Mouse (Mus musculus) heart, postnatal 14 days (tissue): ENCODE measurements around the gene Fn3k. TPM values are rescaled to one million over a fixed set of nuclear protein-coding genes. Genes with fewer than 3 reads are reported as not detected.

Experiments used
- DNase-seq, 2 experiments: peaks; one replicate each; pipeline ENCODE4 v3.0.0; 2021 to 2022
- intact Hi-C: fragments of 180-260 bp; cut with DNase I; formaldehyde crosslinking; loops from one replicate; pipeline ENCODE4 v1.15.1; 2025
- microRNA-seq, 2 experiments: library from miRNA; unstranded; fragments of <30 nt; microRNA quantifications; one replicate each; pipeline ENCODE4 v1.2.0; 2021 to 2022
- total RNA-seq, 2 experiments: library from RNA; stranded (reverse); gene quantifications; 2 replicates each; pipeline ENCODE4 v1.2.3; 2021

Fn3k gene
- total RNA-seq, 2 experiments from 2014 or later, result 22.2 to 23.0 TPM

DNA sequence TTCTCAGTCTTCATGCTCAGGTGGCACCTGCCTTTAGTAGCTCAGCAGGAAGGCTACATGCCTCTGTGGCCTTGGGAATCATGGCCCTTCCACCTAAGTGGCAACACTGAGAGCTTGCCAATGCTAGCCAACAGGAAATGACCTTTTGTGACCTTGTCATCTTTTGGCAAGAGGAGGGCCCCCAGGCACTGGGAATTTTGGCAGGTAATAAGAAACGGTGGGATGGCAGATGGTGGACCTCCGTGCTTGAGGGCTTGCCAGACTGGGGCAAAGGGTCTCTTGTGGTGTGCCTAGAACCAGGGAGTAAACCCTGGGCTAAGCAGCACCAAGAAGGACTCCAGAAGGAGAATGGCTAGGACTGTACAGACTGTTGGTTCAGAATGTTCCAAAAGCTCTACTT lies 7.4 kb downstream of the Fn3k start:
- intact Hi-C loops, result no loop called here
- no peak for DNase-seq

DNA sequence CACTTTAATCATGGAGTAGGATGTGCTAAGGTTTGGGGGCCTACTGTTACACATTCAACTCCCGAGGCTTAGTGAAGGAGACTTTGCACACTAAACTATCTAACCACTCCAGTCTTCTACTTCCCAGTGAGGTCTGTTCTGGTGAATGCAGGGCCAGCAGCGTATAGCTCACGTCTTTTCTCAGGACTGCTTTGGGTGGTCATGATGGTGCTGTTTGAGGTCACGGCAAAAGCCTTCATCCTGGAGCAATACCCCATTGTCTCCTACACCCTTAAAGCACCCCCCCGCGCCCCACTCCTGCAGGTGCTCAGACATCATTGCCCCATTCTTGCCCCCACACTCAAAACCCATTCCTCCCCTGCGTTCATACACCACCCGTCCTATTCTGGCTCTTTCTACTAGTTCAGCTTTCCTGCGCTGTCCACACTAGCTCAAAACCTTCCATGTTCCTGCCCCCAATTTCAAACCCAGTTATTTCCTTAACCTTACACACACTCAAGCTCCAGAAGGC lies 16.6 kb downstream of the Fn3k start:
- intact Hi-C loops, result no loop called here
- DNase-seq, result no peak

DNA sequence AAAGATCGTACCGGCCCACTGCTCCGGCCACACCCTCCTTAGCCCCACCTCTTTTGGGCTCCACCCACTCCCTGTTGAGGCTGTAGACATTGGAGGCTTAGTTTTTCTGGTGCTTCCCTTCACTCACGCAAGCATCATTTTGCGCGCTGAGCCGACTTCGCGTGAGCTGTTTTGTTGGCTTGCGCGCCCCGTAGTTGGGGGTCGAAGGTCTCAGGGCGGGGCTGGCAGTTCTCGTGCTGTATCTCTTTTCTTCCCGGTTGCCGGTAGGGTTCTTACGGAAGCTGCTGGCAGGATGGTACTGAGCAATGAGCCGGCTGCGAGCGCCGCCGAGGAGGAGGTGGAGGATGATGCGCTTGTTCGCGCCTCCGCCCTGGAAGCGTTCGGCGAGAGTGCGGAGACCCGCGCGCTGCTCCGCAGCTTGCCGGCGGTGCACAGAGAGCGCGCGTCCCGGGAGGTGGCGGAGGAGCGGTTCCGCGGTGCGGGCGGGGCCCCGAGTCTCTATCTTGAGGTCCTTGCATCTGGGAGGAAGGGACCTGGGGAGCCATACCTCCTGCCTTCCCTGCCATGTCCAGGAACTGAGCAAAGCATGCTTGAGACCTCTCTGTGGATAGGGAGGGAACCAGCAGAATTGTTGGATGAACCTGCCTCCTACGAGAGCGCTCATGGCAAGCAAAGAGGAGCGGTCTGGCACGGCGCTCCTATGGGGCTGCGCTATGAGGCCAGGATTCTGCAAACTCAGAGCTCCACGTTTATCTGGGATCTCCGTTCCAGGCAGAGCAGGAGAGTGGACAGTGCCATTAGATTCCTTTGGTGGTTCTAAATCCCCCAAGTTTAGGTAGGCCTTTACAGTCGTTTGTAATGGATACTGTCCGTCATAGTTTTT lies 17.3 kb downstream of the Fn3k start, which contains the start of gene Tbcd:
TSS of gene Tbcd (plus strand) at position 197 of the 883 bp plus-strand sequence.
- peak; percentile 91 to 96 for DNase-seq

DNA sequence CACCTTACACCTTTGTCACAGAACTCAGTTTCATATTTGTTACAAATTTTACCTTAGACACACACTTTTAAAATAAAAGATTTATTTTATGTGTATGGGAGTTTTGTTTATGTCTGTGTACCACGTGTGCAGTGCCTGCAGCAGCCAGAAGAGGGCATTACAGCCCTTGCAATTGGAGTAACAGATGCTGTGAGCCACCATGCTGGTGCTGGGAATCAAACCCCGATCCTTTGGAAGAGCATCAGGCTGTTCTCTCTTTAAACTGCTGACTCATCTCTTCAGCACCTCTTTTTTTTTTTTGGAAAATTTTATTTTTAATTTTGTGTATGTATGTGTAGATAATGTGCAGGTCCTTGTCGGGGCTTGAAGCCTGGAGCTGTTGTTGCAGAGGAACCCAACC lies 23.2 kb downstream of the Fn3k start:
- no peak for DNase-seq
- intact Hi-C loops, result no loop called here

More for the DNA sequence above, 17.3 kb downstream of the Fn3k start, which contains the start of gene Tbcd:
- intact Hi-C loops, result no loop called here

DNA sequence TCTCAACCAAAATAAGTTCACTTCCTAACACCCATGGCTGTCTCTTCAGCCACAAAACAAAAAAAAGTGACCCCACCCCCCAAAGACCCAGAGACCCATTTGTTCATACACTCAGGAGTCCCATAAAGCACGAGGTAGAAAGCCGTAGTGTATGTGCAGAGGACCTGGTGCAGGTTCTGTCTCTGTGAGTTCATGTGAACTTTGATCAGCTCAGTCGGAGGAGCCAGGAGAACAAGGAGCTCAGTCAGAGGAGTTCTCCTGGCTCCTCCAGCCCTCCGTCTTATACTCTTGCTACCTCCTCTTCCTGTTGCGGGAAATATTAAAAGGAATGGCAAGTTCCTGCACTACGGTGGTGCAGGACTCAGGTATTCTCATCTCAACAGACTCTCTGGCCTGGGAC lies 32.7 kb downstream of the Fn3k start:
- DNase-seq, result no peak
- intact Hi-C loops, result no loop called here

DNA sequence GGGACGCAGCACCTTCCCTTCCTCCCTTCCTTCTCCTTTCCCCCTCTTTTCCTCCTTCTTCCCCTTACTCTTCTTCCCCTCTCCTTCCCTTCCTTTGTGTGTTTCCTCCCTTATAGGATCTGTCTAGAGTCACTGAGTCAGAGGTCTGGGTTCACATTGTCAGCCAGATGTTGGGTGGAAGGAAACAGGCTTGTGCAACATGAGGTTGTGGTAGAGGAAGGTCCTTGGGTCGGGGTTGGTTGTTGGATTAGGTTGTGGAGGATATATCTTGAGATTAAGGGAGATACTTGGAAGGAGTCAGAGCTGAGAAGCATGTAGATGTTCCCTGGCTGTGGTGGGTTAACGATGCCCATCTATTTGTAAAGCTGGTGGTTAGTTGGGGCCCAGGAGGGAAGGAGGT lies 40.1 kb downstream of the Fn3k start:
- DNase-seq, result no peak
- intact Hi-C loops, result loop anchor here (1.0 kb wide), 1 partner anchor 333 kb away; no protein-coding TSS in a partner anchor

DNA sequence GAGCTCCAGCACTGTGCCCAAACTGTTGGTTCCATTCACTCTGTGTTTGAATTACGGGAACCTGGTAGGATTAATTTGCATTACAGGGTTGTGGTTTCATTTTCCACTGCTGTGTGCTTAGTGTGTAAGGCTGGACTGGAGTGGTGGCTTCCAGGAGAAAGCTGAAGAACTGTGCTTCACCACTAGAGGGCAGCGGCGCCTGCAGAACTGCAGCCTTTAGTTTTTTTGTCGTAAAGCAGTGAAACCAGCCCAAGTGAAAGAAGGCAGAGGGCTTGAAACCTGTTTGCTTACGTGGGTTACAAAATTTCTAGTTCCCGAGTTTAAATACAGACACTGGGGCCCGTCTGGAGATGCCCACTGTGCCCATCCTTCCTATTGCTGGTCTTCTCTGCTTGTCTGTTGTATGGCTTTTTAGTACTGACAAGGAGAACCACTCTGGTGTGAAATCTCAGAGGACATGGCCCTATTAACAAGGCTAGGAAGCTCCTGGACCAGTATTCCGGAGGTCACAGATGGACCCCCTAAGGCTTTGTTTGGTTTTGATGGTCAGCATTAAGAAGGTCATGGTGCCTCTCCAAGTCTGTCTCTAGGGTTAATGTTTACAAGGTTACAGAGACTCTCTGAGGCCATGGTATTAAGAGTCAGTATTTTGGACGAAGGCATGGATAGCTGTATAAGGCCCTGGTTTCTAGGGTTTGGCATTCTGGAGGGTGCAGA lies 41.1 kb downstream of the Fn3k start:
- intact Hi-C loops, result loop anchor here (1.0 kb wide), 1 partner anchor 332 kb away; no protein-coding TSS in a partner anchor

DNA sequence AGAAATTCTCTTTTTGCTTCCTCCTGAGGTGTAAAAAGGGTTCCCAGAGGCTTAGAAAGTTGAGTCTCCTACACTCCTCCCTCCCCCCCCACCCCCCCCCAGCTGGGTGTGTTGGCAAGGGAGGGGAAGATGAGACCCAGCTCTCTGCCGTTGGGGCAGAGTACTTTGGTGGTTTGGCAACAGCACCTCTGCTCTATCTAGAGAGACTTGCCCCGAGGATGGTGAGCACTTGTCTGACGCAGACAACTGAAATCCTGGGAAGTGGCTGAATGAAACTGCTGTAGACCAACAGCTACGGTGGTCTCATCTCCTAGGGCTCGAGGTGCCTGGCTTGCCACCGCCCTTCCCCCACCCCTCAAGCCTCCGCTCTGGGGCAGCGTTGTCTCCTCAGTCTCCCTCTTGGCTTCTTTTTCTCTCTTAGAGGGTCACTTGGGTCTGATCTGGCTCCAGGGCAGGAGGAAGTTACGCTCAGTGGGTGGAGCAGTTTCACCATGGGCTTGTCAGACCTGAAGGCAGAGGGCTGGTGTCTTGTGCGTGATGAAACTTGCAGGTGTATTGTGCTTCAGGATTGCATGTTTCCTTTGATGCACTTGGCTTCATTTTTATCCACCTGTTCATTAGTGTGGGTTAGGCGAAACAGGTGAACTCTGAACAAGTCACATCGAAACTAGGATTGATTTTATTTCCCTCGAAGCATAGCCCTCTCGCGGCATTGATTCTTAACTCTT lies 44.9 kb downstream of the Fn3k start:
- DNase-seq, result no peak
- intact Hi-C loops, result no loop called here

More for the DNA sequence above, 41.1 kb downstream of the Fn3k start:
- peak; percentile 78 to 83 for DNase-seq

DNA sequence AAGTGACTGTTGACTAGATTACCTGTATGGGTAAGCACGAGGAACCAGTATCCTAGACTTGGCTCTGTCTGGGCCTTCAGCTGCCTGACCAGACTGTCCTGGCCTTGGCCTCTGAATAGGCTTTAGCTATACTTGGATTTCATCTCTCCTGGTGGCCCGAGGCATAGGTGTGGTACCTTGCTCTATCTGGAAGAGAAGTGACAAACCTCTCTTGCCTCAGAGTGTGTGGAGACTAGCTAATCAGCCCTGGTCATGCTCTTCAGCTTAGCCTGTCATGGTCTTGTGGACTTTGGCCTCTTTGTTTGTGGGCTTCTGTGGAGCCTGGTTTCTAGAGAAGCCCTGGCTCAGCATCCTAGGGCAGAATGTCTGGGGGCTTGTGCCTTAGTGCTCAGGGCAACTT lies 46.4 kb downstream of the Fn3k start:
- no peak for DNase-seq
- intact Hi-C loops, result no loop called here

DNA sequence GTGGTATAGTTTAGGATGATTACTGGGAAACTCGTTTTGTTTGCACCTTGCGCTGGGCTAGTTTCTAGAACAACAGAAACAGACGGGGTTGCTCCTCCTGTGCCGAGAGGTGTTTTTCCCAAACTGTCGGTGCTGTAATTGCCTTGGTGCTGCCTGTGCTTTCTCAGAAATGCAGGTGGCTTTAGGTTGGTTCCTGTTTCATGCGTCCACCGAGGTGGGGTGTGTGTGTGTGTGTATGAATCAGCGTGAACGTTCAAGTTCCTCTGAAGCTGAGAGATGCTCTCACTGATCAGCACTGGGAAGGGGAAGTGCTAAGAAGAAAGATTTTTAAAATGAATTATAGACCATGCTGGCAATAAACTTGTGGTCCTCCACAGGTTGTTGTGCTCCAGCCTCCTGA lies 51.2 kb downstream of the Fn3k start:
- no peak for DNase-seq
- intact Hi-C loops, result no loop called here

DNA sequence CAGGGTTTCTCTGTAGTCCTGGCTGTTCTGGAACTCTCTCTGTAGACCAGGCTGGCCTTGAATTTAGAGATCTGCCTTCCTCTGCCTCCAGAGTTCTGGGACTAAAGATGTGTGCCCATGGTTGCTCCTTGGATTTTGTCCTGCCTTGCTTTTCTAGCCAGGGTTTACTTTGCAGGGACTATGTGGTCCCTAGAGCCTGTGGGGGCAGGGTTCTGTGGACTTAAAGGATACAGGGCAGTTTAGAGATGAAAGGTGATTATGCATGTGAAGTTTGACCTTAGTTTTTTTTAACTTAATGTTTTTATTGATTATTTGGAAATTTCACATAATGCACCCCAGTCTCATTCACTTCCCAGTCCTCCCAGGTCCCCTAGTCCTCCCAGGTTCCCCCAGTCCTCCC lies 55.9 kb downstream of the Fn3k start:
- no peak for DNase-seq
- intact Hi-C loops, result no loop called here

Small RNA genes lying within 50 kb of the gene (microRNA-seq; reads per million reads assigned to microRNA genes)
- gene Mir7236, result 0.54 to 1.1 reads per million in 2 experiments

Other genes with a start within 250 kb of the Fn3k start
- 1 to 10 TPM; 9.4 to 9.5 TPM for gene Hexdc, start 230.5 kb upstream of the Fn3k start, total RNA-seq
- gene Ogfod3, start 230.2 kb upstream of the Fn3k start, total RNA-seq, result 10 to 100 TPM; 14.4 to 18.4 TPM
- gene Cybc1, start 205.6 kb upstream of the Fn3k start, total RNA-seq, result 10 to 100 TPM; 10.1 to 12.1 TPM
- 100 to 1,000 TPM; 102 to 103 TPM for gene Narf, start 197.7 kb upstream of the Fn3k start, total RNA-seq
- gene Foxk2, start 174.9 kb upstream of the Fn3k start, total RNA-seq, result 10 to 100 TPM; 19.9 to 23.7 TPM
- 10 to 100 TPM; 42.0 to 43.6 TPM for gene Wdr45b, start 80.5 kb upstream of the Fn3k start, total RNA-seq
- 1 to 10 TPM; 2.0 to 3.3 TPM for gene Rab40b, start 46.7 kb upstream of the Fn3k start, total RNA-seq
- gene Fn3krp, start 13.5 kb upstream of the Fn3k start, total RNA-seq, result 1 to 10 TPM; 6.9 to 8.3 TPM
- gene Tbcd, start 17.0 kb downstream of the Fn3k start, total RNA-seq, result 10 to 100 TPM; 13.9 to 14.3 TPM
- not detected for gene Zfp750, start 84.4 kb downstream of the Fn3k start, total RNA-seq
- 1 to 10 TPM; 3.6 to 4.7 TPM for gene B3gntl1, start 238.2 kb downstream of the Fn3k start, total RNA-seq